Mouse (Mus musculus) telencephalon, adult 2 months (tissue): ENCODE measurements around the gene Arl15.
"Not testable (repeated sequence)": the region's sequence is repeated elsewhere in the genome, so short reads cannot be mapped to it uniquely, and the experiment has no call there.

Experiments used
- DNase-seq: peaks from one replicate; pipeline ENCODE4 v3.0.0-alpha.2; 2011; ENCODE audit warnings: low read depth, low spot score

The Arl15 gene

DNA sequence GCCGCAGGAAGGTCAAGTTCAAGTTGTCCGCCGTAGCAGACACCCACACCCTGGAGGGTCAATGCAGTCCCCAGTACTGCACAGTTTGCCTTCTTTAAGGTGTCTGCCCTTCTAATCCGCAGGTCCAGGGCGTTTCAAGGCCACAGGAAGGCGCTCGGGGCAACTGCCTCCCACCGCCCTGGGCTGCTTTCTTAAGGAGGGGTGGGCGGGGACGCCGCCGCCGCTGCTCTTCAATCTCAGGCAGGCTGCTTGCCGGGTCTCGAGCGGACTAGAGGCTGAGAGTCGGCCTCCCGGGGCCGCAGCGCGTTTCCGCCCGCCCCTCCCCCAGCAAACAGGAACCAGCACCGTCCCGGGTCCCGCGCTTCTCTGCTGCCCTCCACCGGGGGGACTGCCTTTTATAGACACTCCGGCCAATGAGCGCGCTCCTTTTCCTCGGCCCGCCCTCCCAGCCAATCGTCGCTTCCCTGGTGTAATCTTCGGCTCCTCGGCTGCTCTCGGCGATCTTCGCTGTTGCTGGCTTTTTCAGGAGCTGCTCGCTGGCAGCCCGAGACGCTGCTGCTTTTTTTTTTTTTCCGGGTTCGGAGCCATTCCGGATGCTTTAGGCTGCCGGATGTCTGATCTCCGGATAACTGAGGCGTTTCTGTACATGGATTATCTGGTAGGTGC, at the start of gene Arl15:
Arl15 (plus strand) TSS at position 467 of the 666 bp plus-strand sequence.
- DNase-seq = peak; percentile 90

DNA sequence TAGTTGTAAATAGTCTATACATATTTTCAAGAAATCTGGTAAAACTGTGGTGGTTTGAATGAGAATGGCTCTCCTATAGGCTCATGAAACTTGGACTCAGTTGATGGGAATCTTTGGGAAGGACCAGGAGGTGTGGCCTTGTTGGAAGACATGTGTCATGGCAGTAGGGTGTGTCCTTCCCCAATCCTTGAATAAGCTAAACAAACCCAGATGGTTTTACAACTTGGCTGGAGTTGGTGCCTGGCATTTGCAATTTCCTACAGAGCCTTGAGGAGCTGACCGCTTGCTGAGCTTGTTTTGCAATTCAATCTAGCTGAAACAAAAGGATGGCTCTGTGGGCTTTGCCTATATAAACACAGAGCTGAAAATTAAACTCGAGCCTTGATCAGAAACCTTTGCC, 49.0 kb upstream of the Arl15 start:
- DNase-seq = no peak

DNA sequence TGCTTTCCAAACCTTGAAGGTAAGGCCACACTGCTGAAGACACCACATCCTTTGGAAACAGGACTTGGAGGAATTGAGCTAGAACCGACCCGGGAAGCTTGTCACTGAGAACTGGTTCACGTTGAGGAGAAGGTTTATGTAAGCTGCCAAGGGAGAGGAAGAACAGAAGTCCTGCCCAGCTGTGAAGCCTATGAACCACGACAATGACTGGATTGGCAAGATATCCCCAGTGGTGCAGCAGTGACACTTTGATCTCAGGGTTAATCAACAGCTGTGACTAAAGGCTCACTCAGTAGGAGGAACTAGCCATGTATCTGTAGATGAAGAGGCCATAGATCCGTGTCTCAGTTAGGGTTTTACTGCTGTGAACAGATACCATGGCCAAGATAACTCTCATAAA, 43.5 kb upstream of the Arl15 start:
- DNase-seq = no peak

DNA sequence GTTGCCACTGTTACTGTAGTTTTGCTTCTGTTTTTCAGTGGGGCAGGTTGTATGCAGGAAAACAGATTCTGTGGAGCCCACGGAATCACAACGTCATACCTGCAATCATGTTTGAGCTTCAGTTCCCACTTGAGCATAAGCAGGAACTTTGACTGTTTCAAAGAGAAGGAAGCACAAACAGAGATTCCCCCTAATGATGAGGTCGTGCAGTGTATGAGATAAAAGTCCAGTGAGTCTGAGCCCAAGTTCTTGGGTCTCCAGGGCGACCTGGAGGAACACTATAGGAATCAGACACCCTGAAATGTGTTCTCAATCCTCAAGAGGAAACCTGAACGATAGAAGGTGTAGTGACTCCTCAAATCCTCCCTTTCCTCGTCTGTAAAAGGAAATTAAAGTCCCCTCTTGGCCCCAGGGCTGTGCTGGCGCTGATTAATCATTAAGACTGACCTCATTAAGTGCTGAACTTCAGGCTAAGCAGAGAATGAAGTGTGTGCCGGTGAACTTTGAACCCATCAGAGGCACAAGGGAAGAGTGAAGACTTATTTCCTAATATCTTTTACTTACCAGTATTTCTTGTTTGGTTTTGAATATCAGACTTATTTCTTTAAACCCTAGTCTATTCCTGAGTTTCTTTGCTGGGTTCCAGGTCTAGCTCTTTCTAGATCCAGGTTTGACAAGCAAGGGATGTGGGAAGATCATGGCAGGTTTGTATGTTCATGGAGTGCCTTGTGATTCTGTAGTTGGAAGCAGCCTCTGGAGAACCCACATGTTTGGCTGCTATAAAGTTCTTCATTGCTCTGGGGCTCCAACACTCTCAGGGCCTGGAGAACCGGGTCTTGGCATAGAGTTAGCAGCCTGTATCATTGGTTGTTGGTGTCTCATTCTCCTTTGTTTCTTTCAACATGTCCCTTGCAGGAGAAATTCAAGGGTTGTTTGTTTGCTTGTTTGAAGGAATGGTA, 39.3 kb upstream of the Arl15 start:
- DNase-seq = no peak

DNA sequence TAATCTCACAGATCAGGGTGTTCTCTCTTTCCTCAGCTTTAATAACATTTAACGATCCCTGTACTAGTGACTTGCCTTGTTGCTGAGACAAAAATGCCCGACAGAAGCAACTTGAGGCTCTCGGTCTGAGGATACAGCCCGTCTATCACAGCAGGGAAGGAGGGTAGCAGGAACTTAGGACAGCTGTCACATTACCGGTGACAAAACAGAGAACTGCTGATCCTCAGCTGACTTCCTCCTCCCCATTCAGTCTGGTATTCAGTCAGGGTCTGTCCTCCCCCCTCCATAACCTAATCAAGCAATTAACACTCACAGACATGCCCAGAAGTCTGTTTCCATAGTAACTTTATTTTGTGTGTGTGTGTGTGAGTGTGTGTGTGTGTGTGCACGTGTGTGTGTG, 38.5 kb upstream of the Arl15 start:
- no peak for DNase-seq

- no peak for DNase-seq
These were observed 32.6 kb upstream of the Arl15 start for GRCm38 (mm10) chr13:113761717-113762116.

GRCm38 (mm10) chr13:113762766-113763516, 31.4 kb upstream of the Arl15 start:
- no peak for DNase-seq

GRCm38 (mm10) chr13:113765411-113765810, 28.9 kb upstream of the Arl15 start:
- no peak for DNase-seq

DNA sequence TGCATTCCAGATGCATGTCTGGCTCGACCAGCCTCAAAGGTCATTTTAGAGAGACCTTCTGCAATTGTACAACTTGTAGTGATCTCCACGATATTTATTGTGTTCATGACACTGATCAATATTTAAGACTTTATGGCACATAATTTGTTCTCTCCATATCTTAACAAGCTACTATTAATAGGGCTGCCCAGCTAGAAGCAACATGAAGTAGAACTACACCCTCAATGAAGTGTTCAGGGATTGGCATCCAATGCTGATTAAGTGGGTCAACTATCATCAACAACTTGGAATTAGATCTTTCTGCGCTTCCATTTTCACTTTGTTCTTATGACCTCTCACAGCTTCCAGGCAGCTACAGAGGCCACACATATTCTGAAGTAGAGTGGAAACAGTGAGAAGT, 24.5 kb upstream of the Arl15 start:
- DNase-seq = no peak

GRCm38 (mm10) chr13:113770340-113770739, 24.0 kb upstream of the Arl15 start:
- DNase-seq = no peak

DNA sequence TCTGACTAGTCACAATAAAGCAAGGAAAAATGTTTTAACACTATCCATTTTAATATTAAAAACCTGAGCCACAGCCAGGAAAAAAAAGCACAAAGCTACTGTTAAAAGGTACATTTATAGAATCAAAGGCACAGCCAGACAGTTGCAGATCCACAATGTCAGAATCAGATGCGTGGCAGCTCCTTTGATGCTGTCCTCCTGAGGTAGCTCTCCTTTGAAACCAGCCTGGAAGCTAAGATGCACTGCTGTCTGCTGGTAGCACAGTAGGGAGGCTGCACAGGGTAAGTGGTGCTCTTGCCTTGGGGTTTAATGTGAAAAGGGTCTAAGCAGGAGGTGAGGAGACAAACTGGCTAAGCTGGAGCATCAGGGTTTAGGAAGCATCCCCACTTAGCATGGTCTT, 23.0 kb upstream of the Arl15 start:
- DNase-seq = peak; percentile 9

DNA sequence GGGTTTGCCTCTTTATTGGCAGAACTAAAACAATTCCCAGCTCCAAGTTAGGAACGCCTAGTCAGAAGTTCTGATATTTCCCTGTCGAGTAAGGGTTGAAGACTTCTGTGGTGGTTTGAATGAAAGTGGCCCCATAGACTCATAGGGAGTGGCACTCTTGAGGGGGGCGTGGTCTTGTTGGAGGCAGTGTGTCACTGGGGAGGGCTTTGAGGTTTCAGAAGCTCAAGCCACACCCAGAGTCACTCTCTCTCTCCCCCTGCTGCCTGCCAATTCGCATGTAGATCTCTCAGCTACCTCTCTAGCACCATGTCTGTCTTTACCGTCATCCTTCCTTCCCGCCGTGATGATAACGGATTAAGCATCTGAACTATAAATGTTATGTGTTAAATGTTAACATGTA, 19.5 kb upstream of the Arl15 start:
- no peak for DNase-seq

GRCm38 (mm10) chr13:113775244-113776140, 18.8 kb upstream of the Arl15 start:
- DNase-seq = no peak

- no peak for DNase-seq
These were observed 8.5 kb upstream of the Arl15 start for GRCm38 (mm10) chr13:113785803-113786202.

GRCm38 (mm10) chr13:113787136-113787535, 7.2 kb upstream of the Arl15 start:
- no peak for DNase-seq

DNA sequence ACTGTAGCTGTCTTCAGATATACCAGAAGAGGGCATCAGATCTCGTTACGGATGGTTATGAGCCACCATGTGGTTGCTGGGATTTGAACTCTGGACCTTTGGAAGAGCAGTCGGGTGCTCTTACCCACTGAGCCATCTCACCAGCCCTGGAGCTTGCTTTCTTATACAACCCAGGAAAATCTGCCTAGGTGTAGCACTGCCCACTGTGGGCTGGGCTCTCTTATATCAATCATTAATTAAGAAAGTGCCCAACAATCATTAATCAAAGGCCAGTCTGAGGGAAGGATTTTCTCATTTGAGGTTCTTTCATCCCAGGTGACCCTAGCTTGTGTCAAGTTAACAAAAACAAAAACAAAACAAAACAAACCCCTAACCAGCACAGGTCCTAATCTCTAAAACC, 4.3 kb upstream of the Arl15 start:
- not testable (repeated sequence) for DNase-seq

GRCm38 (mm10) chr13:113793637-113794036, 668 bp upstream of the Arl15 start:
- no peak for DNase-seq

GRCm38 (mm10) chr13:113794705-113795655, 675 bp downstream of the Arl15 start:
- DNase-seq = no peak

GRCm38 (mm10) chr13:113797378-113797777, 3.1 kb downstream of the Arl15 start:
- DNase-seq = no peak

- no peak for DNase-seq
These were observed 5.1 kb downstream of the Arl15 start for GRCm38 (mm10) chr13:113799361-113799760.
